Mouse (Mus musculus): ENCODE measurements around the gene Dlg4.

Gene Dlg4

GRCm38 (mm10) chr11:70016669-70017068 is at the start of gene Dlg4:
Gene Dlg4 (plus strand): TSS chr11:70016942.
- DNase-seq (ENCODE audit: low spot score in 2 of 2): no peak

GRCm38 (mm10) chr11:69968793-69969192 is 47.9 kb upstream of the Dlg4 start:
- DNase-seq (ENCODE audit: low spot score in 2 of 2): no peak

GRCm38 (mm10) chr11:69970222-69970621 is 46.5 kb upstream of the Dlg4 start:
- DNase-seq (ENCODE audit: low spot score in 2 of 2): no peak

- DNase-seq (ENCODE audit: low spot score in 2 of 2): no peak
Observed at GRCm38 (mm10) chr11:69970775-69971174, 46.0 kb upstream of the Dlg4 start.

GRCm38 (mm10) chr11:69974907-69975306 is 41.8 kb upstream of the Dlg4 start:
- DNase-seq (ENCODE audit: low spot score in 2 of 2): no peak

- DNase-seq (ENCODE audit: low spot score in 2 of 2): no peak
Observed at GRCm38 (mm10) chr11:69976271-69976670, 40.5 kb upstream of the Dlg4 start.

GRCm38 (mm10) chr11:69979827-69980195 is 36.9 kb upstream of the Dlg4 start:
- no peak for DNase-seq (ENCODE audit: low spot score in 2 of 2)

GRCm38 (mm10) chr11:69980196-69981140 is 36.3 kb upstream of the Dlg4 start:
- DNase-seq (ENCODE audit: low spot score in 2 of 2): peak; percentile 99

- peak in 1 of 2 experiments; percentile 24 for DNase-seq (ENCODE audit: low spot score in 2 of 2)
Observed at GRCm38 (mm10) chr11:69981141-69981762, 35.5 kb upstream of the Dlg4 start, which contains the start of gene Ctdnep1. Gene Ctdnep1 (plus strand): TSS chr11:69981156.

GRCm38 (mm10) chr11:69982225-69982624 is 34.5 kb upstream of the Dlg4 start, which contains the start of gene Elp5:
Gene Elp5 (minus strand): TSS chr11:69982517.
- no peak for DNase-seq (ENCODE audit: low spot score in 2 of 2)

GRCm38 (mm10) chr11:69982877-69983276 is 33.9 kb upstream of the Dlg4 start:
- DNase-seq (ENCODE audit: low spot score in 2 of 2): peak in 1 of 2 experiments; percentile 63

- DNase-seq (ENCODE audit: low spot score in 2 of 2): peak in 1 of 2 experiments; percentile 58
Observed at GRCm38 (mm10) chr11:69983377-69983776, 33.4 kb upstream of the Dlg4 start.

- DNase-seq (ENCODE audit: low spot score in 2 of 2): no peak
Observed at GRCm38 (mm10) chr11:69984431-69984830, 32.3 kb upstream of the Dlg4 start.

GRCm38 (mm10) chr11:69989949-69990348 is 26.8 kb upstream of the Dlg4 start:
- no peak for DNase-seq (ENCODE audit: low spot score in 2 of 2)

- peak; percentile 94 to 98 for DNase-seq (ENCODE audit: low spot score in 2 of 2)
Observed at GRCm38 (mm10) chr11:69990850-69991691, 25.7 kb upstream of the Dlg4 start, which contains the start of gene Gabarap. Gene Gabarap (plus strand): TSS chr11:69991143.

GRCm38 (mm10) chr11:69991711-69992110 is 25.0 kb upstream of the Dlg4 start:
- DNase-seq (ENCODE audit: low spot score in 2 of 2): no peak

GRCm38 (mm10) chr11:69992396-69992795 is 24.3 kb upstream of the Dlg4 start:
- DNase-seq (ENCODE audit: low spot score in 2 of 2): no peak

GRCm38 (mm10) chr11:69992932-69993331 is 23.8 kb upstream of the Dlg4 start:
- no peak for DNase-seq (ENCODE audit: low spot score in 2 of 2)

- DNase-seq (ENCODE audit: low spot score in 2 of 2): no peak
Observed at GRCm38 (mm10) chr11:69994401-69995090, 22.2 kb upstream of the Dlg4 start.

- peak; percentile 99 for DNase-seq (ENCODE audit: low spot score in 2 of 2)
Observed at GRCm38 (mm10) chr11:69995391-69995960, 21.3 kb upstream of the Dlg4 start, which contains the start of gene Phf23. Gene Phf23 (plus strand): TSS chr11:69995777.
